Mouse (Mus musculus) layer of hippocampus, postnatal 10 days (tissue): ENCODE measurements around the gene Gm10322. TPM values are rescaled to one million over a fixed set of nuclear protein-coding genes. Genes with fewer than 3 reads are reported as not detected.

Experiments used
- DNase-seq, 2 experiments: peaks; one replicate each; pipeline ENCODE4 v3.0.0; 2021; ENCODE audit warnings: low spot score in 2 of 2
- total RNA-seq, 2 experiments: library from RNA; stranded (reverse); gene quantifications; 2 replicates each; pipeline ENCODE4 v1.2.3; 2021

The Gm10322 gene
- total RNA-seq, 2 experiments from 2014 or later = not detected

DNA sequence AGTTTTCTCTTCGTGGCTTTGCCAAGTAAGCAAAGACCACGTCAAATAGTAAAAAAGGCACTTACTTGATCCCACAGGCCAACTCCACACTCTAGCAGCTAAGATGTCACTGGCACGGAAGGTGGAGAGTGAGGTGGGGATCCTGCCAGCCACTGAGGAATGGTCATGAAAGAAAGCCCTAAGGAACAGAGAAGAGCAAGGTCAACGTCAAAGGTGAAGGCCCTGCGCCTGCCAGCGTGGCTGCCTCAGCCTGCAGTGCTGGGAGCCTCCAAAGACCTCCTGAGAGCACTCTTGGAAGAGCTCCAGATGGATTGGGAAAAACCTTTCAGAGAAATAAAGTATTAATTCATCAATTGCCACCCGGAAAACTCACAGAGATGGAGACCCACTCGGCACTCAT lies 15.3 kb upstream of the Gm10322 start:
- DNase-seq = no peak

DNA sequence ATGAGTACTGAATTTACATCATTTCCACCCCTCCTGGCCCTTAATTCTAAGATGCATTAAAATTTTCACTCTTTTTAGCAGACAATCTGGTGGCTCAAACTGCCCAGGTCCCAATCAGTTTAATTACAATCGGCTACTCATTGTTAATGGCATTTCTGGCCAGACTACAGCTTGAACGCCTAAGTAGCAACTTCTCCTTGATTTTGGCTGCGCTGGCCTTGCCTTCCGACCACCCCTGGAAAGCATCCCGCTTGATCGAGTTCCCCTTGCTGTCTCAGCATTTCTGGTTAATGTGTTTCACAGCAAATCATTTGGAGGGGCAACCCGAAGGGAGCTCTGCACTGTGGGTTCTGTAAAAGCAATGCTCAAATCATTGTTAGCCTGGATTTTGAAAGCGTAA lies 13.8 kb upstream of the Gm10322 start:
- DNase-seq = no peak

- peak in 1 of 2 experiments; percentile 42 for DNase-seq
Observed at GRCm38 (mm10) chr10:59602891-59603290, 13.0 kb upstream of the Gm10322 start.

- DNase-seq = no peak
Observed at GRCm38 (mm10) chr10:59603843-59604242, 12.0 kb upstream of the Gm10322 start.

DNA sequence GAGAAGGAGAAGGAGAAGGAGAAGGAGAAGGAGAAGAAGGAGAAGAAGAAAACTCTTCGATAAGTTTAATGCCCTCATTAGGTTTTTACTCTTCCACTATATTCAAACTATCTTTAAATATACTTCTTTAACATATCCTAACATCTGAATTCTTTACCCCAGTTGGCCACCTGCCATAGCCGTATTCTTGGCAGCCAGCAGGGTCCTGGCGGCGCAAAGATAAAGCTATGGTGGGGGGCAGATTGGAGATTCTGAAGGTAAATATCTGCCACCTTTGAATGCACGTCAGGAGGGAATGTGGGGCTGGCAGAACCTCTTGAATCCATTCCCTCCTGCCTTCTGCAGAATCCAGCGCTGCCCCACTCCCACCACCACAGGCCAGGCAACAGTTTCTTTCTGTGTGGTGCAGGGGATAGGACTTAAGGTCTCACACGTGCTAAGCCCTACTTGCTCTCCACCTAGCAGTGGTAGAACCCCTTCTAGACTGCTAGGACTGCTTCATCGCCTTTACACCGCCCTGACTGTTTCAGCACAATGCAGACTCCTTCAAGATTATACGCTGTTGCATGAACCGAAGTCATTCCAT lies 10.9 kb upstream of the Gm10322 start:
- no peak for DNase-seq

- no peak for DNase-seq
Observed at GRCm38 (mm10) chr10:59613276-59613675, 2.6 kb upstream of the Gm10322 start.

DNA sequence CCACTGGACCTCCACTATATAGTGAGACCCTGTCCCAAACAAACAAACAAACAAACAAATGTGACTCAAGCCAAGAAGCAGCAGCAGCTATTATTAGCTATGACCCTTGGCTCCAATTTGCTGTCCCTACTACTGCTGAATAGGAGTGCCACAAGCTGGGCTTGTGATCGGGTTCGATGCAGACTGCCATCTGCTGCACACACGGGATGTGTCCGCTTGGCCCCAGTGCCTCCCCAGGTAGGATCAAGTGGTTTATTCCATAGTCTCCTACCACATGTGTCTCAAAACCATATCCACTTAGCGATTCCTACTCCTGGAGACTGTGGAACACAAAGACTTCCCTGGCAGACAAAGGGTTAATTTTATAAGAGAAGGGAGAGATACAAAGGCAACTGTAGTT lies 1.7 kb upstream of the Gm10322 start:
- DNase-seq = no peak

GRCm38 (mm10) chr10:59615411-59615810 lies 452 bp upstream of the Gm10322 start:
- DNase-seq = no peak

DNA sequence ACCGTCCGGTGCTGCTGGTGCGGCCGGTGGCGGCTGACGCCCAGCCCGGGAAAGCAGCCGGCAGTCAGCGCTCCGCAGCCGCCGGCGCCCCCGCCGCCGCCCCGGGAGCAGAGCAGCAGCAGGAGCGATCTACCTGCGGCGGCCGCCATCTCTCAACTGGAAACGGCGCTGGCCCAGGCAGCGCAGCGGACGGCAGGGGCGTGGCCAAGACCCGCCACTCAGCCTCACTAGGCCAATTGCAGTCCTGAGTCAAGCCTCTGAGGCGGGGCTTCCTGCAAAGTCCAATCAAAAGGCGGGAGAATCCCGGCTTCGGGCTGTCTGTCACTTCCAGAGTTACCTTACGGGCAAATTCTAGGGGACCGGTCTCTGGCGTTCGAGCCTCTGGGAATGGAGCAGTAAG lies 659 bp downstream of the Gm10322 start, which contains the start of gene Mcu:
Gene Mcu, minus strand, starts transcription at position 171 of the 400 bp plus-strand sequence.
- peak; percentile 97 for DNase-seq

- no peak for DNase-seq
Observed at GRCm38 (mm10) chr10:59617776-59618175, 1.9 kb downstream of the Gm10322 start.

DNA sequence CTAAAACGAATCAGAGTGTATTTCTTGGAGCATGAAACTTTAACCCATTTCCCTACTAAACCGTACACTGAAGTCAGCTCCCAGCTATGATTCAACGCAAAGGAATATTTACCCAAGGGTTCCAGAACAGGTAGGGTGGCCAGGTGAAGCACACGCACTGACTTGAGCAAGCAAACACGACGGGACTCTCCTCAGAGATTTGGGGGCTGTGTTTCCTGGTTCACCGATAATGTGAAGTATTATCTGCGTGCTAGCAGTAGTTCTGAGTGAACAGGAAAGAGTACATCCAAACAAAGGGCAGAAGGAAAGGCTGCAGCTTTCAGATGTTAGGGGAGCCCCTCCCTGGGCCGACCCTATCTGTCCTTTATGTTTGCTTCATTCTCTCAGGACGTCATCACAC lies 5.5 kb downstream of the Gm10322 start:
- DNase-seq = no peak

DNA sequence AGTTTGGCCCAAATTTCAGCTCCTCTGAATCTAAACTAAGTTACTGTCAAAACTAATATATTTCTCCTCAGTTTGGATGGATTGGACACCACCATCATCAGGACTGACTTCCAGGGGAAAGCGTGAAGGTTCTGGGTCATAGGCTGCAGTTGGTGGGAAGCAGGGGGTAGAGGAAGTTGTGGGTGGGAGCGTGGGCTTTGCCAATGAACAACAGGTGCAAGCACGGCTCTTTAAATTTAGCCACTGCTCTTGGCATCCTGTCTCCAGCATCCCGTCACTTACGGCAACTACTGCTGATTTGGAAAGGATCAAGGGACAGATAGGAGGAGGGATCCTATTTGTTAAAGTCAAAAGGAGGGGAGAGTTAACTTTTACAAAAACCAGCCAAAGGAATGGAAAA lies 7.6 kb downstream of the Gm10322 start:
- DNase-seq = no peak

DNA sequence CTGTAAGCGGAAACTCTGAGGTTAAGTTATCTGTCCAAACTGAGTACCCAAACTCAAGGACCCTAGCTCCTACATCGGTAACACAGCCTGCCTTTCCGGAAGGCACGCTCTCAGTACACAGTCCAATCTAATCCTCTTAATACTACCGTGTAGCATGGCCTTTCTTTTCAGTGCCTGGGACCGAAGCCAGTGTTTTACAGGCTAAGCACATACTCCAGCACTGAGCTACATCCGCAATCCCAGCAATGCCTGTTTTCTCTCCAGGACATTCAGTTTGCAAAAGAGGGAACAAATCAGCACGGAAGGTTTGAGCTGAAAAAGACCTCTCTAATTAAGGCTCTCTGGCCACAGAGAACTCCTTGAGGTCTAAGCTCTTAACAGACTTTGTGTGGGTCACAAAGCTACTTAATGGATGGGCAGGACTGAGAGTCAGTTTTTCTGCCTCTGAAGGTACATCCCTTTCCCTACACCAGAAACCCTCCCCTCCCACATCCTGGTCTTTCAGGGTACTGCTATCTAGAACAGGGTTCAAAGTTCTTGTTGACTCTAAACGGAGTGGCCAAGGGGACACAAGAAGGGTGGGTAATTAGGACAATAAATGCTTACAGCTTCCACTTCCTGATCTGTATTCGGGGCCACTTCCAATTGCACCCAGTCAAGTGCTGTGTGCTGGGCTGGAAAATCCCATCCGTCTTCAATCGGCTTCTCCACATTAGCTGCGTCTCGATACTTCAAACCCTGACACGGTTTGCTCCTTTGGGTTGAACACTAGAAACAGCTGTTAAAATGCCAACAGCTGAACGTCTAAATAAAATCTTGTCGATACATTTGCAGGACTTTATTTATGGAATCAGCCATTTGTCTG lies 13.0 kb downstream of the Gm10322 start:
- peak in 1 of 2 experiments; percentile 34 for DNase-seq

- DNase-seq = no peak
Observed at GRCm38 (mm10) chr10:59629506-59629782, 13.6 kb downstream of the Gm10322 start.

DNA sequence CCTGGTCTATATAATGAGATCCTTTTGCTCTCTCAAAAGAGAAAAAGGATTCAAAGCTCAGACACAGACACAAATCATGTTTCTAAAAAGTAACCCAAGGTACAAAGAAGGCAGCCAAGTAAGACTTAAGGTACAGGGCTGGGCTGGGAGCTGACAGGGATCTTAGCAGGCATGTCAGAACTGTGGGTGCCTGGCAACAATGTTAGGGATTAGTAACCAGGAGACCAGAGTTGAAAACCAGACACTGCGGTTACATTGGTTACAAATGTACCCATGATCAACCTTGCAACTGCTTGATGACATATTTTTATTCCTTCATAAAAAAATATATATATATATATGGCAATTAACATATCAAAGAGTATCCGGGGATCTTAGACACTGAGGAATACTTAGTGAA lies 20.2 kb downstream of the Gm10322 start:
- no peak for DNase-seq

DNA sequence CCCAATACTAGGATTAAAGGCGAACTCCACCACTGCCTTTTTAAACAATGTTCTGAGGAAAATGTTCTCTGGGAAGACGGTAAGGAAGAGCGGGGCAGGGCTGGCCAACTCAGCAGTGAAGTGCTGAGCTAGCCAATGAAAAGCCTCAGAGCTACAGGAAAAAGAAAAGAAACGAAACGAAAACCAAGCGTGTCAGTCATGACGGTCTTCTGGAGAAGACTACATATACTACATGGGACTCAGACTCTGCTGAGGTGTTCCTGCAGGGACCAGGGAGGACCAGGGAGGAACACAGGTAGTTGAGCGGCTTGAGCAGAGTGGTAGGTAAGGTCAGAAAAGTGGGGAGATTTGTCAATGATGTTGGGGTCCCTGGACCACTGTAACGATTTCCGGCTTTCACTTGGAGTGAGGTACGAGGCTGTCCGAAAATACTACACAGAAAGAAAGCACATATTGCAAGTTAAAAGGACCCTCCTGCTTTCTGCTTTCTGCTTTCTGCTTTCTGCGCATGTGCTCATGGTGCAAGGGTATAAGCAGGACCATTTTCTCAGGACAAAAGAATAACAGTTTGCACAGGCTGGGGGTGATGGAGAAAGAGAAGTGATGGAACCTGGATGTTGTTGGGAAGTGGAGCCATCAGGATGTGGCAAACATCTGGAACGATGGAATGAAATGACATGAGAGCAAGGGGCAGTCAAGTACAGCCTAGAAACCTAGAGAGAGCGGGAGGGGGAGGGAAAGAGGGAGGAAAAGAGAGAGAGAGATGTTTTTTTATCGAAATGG lies 21.1 kb downstream of the Gm10322 start:
- DNase-seq = no peak

GRCm38 (mm10) chr10:59637596-59638124 lies 21.8 kb downstream of the Gm10322 start:
- no peak for DNase-seq

DNA sequence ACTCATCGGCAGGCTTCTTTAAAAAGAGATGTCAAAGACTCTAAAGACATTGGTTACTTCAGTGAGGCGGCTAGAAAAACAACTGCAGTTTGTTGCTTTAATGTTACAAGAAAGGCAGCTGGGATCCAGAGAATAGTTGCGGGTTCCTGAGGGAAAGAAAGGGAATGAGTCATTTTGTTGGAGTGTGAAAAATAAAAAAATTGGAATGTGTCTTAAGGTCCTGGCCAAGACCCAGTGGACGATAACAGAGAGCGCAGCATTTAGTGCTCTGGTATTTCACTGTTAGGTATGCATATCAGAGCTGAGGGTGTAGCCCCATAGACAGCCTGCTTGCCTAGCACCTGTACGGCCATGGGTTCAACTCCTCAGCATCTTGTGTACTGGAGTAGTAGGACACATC lies 22.7 kb downstream of the Gm10322 start:
- no peak for DNase-seq

GRCm38 (mm10) chr10:59642659-59643377 lies 27.0 kb downstream of the Gm10322 start:
- no peak for DNase-seq

GRCm38 (mm10) chr10:59643645-59644044 lies 27.8 kb downstream of the Gm10322 start:
- DNase-seq = no peak

DNA sequence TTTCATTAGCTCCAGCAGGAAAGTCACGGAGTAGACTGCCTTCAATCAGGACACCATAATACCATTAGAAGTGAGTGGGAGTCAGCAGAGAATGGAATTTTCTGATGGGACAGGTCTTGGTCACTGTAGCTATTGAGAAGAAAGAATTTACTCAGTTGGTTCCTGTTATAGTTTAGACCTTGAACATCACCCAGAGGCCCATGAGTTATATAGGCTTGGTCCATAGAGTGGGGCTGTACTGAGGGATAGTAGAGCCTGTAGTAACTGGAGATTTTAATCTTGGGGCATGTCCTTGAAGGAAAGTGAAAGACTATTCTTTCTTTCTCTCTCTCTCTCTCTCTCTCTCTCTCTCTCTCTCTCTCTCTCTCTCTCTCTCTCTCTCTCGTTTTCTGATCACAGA lies 28.8 kb downstream of the Gm10322 start:
- DNase-seq = no peak
